Mouse (Mus musculus) thymus, adult 2 months (tissue): ENCODE measurements at regions not wholly inside any gene's neighbourhood (a gene's known extent, or its start where the extent isn't known, plus 50 kb on each side); places are given as distances from the start of the nearest gene placed in this dataset.

ENCODE experiments used
- CTCF ChIP-seq: fragments of 200-500 bp; IDR thresholded peaks from 2 replicates; pipeline ENCODE4 v1.5.1; 2012; ENCODE audit warnings: mild to moderate bottlenecking, control low read depth, low read length, moderate library complexity, borderline replicate concordance; ENCODE audit not compliant: control insufficient read depth, poor library complexity, insufficient read depth; ENCODE audit errors: extremely low read depth
- POLR2A ChIP-seq: fragments of 200-500 bp; IDR thresholded peaks from 2 replicates; pipeline ENCODE4 v1.6.1; 2012; ENCODE audit warnings: mild to moderate bottlenecking, low read length, control low read depth, moderate library complexity; ENCODE audit not compliant: control insufficient read depth, poor library complexity, insufficient read depth; ENCODE audit errors: extremely low read depth

DNA sequence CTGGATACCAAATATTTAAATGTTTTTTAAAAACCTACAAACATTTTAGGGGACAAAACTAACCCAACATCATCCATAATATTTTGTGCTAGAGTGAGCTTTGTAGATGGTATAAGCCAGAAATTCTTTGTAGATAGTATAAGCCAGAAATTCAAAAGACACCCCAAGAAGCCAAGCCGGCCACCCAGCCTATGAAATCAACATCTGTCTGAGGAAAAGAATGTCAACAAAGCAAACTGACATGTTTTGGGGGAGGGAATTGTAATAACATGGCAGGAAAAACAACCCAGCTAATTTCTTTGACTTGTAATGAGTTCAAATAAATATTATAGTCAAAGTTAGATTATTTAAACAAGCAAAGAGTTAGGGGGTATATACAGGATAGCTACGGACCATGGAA is 246.9 kb upstream of the Gm5148 start:
- TF ChIP-seq CTCF (no peak), POLR2A (no peak)
